Mouse (Mus musculus) lung, postnatal 0 days (tissue): Measurements from ENCODE around the gene Zfp462. TPM values are rescaled to one million over a fixed set of nuclear protein-coding genes. Genes with fewer than 3 reads are reported as not detected.

Source experiments
- ATAC-seq: fragments of 200-750 bp; cut with Nextera tagmentation; 2 replicates; pipeline ENCODE4 v1.8.0; 2017; ENCODE audit warnings: moderate library complexity
- DNase-seq: peaks from one replicate; pipeline ENCODE4 v3.0.0-alpha.2; 2016; ENCODE audit warnings: low spot score
- H3K27ac ChIP-seq: fragments of 300-500 bp; sonication (generic); 2 replicates; pipeline ENCODE4 v1.5.1; 2014; ENCODE audit warnings: antibody characterized with exemption, mild to moderate bottlenecking, low read length, mixed read lengths
- H3K27me3 ChIP-seq: fragments of 300-500 bp; sonication (generic); replicated peaks from 2 replicates; pipeline ENCODE4 v1.6.1; 2014; ENCODE audit warnings: low read length, mixed read lengths; ENCODE audit not compliant: insufficient read depth
- H3K36me3 ChIP-seq: fragments of 300-500 bp; sonication (generic); 2 replicates; pipeline ENCODE4 v1.6.1; 2014; ENCODE audit warnings: low read length, mixed read lengths; ENCODE audit not compliant: insufficient read depth
- H3K4me1 ChIP-seq: fragments of 300-500 bp; sonication (generic); 2 replicates; pipeline ENCODE4 v1.6.1; 2014; ENCODE audit warnings: antibody characterized with exemption, low read depth, low read length, mixed read lengths; ENCODE audit not compliant: insufficient read depth
- H3K4me2 ChIP-seq: fragments of 300-500 bp; sonication (generic); replicated peaks from 2 replicates; pipeline ENCODE4 v1.6.1; 2014; ENCODE audit warnings: low read depth, mild to moderate bottlenecking, low read length, moderate library complexity, mixed read lengths
- H3K4me3 ChIP-seq: fragments of 300-500 bp; sonication (generic); 2 replicates; pipeline ENCODE4 v1.5.1; 2014; ENCODE audit warnings: low read depth, low read length
- H3K9ac ChIP-seq: fragments of 300-500 bp; sonication (generic); replicated peaks from 2 replicates; pipeline ENCODE4 v1.6.1; 2014; ENCODE audit warnings: low read depth, mild to moderate bottlenecking
- H3K9me3 ChIP-seq: fragments of 300-500 bp; sonication (generic); 2 replicates; pipeline ENCODE4 v1.6.1; 2016; ENCODE audit warnings: low read length, mixed read lengths
- CTCF ChIP-seq: IDR thresholded peaks from 2 replicates; pipeline ENCODE4 v1.5.1; 2016; ENCODE audit warnings: antibody characterized with exemption, mild to moderate bottlenecking
- EP300 ChIP-seq: IDR thresholded peaks from 2 replicates; pipeline ENCODE4 v1.6.1; 2016; ENCODE audit warnings: antibody characterized with exemption, mild to moderate bottlenecking, control low read depth
- WGBS: fragments of 180-500 bp; shearing (Covaris S2); extraction: QIAGEN DNeasy Blood & Tissue Kit; methylation state at CpG from one replicate; pipeline ENCODE4 v1.1.7; 2014; 5-methylcytosine and 5-hydroxymethylcytosine counted together
- polyA plus RNA-seq: library from polyadenylated mRNA; unstranded; fragments of >200 nt; fragmentation: Nextera tagmentation; extraction: Ambion mirVana; gene quantifications from 2 replicates; pipeline ENCODE4 v1.2.1, GENCODE M21; 2015

Gene Zfp462
- polyA plus RNA-seq, 1 experiment from 2014 or later: 1.5 TPM

- Histone ChIP-seq H3K9me3 (no peaks in the 10 kb centered on the region), H3K9ac (no peak overlapping the region), H3K4me3 (no peak overlapping the region), H3K27me3 (no peaks in the 10 kb centered on the region), H3K4me2 (no peak overlapping the region), H3K27ac (no peak overlapping the region), H3K4me1 (no peaks in the 10 kb centered on the region), H3K36me3 (no peaks in the 10 kb centered on the region)
- no peak for ATAC-seq
- no peak for TF ChIP-seq EP300
- TF ChIP-seq CTCF: no peak
- DNase-seq: no peak
- WGBS: 85% methylated on average over 10 of the region's 10 CpGs
Observed at GRCm38 (mm10) chr4:55026109-55026646, 81.3 kb downstream of the Zfp462 start.

- Histone ChIP-seq H3K4me1 (no peaks in the 10 kb centered on the region), H3K9me3 (no peaks in the 10 kb centered on the region), H3K27me3 (no peaks in the 10 kb centered on the region), H3K4me3 (no peak overlapping the region), H3K4me2 (no peak overlapping the region), H3K9ac (no peak overlapping the region), H3K27ac (no peak overlapping the region), H3K36me3 (no peaks in the 10 kb centered on the region)
- TF ChIP-seq EP300 (no peak), CTCF (no peak)
- ATAC-seq (no peak), DNase-seq (no peak)
- 78% methylated on average over 5 of the region's 5 CpGs for WGBS
Observed at GRCm38 (mm10) chr4:55030401-55030800, 85.6 kb downstream of the Zfp462 start.

GRCm38 (mm10) chr4:55032317-55032930, 87.6 kb downstream of the Zfp462 start:
- H3K27ac ChIP-seq: no peak overlapping the region
- ATAC-seq (no peak), DNase-seq (no peak)
- no peaks in the 10 kb centered on the region for H3K27me3 ChIP-seq
- H3K4me1 ChIP-seq: no peaks in the 10 kb centered on the region
- no peak overlapping the region for H3K9ac ChIP-seq
- no peaks in the 10 kb centered on the region for H3K36me3 ChIP-seq
- no peaks in the 10 kb centered on the region for H3K9me3 ChIP-seq
- no peak overlapping the region for H3K4me2 ChIP-seq
- no peak overlapping the region for H3K4me3 ChIP-seq
- no peak for TF ChIP-seq CTCF
- no peak for TF ChIP-seq EP300
- WGBS: 37% methylated on average over 8 of the region's 8 CpGs

- WGBS: 80% methylated on average over 6 of the region's 6 CpGs
Observed at GRCm38 (mm10) chr4:55033452-55033851, 88.6 kb downstream of the Zfp462 start.

GRCm38 (mm10) chr4:55038139-55038538, 93.3 kb downstream of the Zfp462 start:
- no peaks in the 10 kb centered on the region for H3K9me3 ChIP-seq
- no peak overlapping the region for H3K9ac ChIP-seq
- ATAC-seq (no peak), DNase-seq (no peak)
- H3K4me1 ChIP-seq: peaks cover 3% of the 10 kb centered on the region; the same call in 1 of the 2 replicates
- no peak overlapping the region for H3K4me3 ChIP-seq
- 89% methylated on average over 6 of the region's 6 CpGs for WGBS
- H3K36me3 ChIP-seq: no peaks in the 10 kb centered on the region
- no peak for TF ChIP-seq CTCF
- TF ChIP-seq EP300: no peak
- H3K27me3 ChIP-seq: no peaks in the 10 kb centered on the region
- H3K27ac ChIP-seq: no peak overlapping the region
- no peak overlapping the region for H3K4me2 ChIP-seq

More at GRCm38 (mm10) chr4:55033452-55033851, 88.6 kb downstream of the Zfp462 start:
- Histone ChIP-seq H3K4me2 (no peak overlapping the region), H3K9me3 (no peaks in the 10 kb centered on the region), H3K27me3 (no peaks in the 10 kb centered on the region), H3K36me3 (no peaks in the 10 kb centered on the region), H3K4me3 (no peak overlapping the region), H3K27ac (no peak overlapping the region), H3K9ac (no peak overlapping the region), H3K4me1 (no peaks in the 10 kb centered on the region)
- ATAC-seq: no peak
- no peak for TF ChIP-seq EP300
- DNase-seq: peak; percentile 24

GRCm38 (mm10) chr4:55040258-55040964, 95.6 kb downstream of the Zfp462 start:
- ATAC-seq: no peak
- H3K9ac ChIP-seq: no peak overlapping the region
- H3K36me3 ChIP-seq: no peaks in the 10 kb centered on the region
- peaks cover 3% of the 10 kb centered on the region; the same call in 1 of the 2 replicates for H3K4me1 ChIP-seq
- TF ChIP-seq EP300 (no peak), CTCF (no peak)
- no peaks in the 10 kb centered on the region for H3K27me3 ChIP-seq
- H3K27ac ChIP-seq: no peak overlapping the region
- no peaks in the 10 kb centered on the region for H3K9me3 ChIP-seq
- H3K4me2 ChIP-seq: no peak overlapping the region
- 64% methylated on average over 8 of the region's 8 CpGs for WGBS
- peak; percentile 21 for DNase-seq
- H3K4me3 ChIP-seq: no peak overlapping the region
